Mouse (Mus musculus): ENCODE data around the gene Ltbp1. TPM values are rescaled to one million over a fixed set of nuclear protein-coding genes. Genes with fewer than 3 reads are reported as not detected.

Gene Ltbp1
- polyA plus RNA-seq, 1 experiment = 5.0 TPM

DNA sequence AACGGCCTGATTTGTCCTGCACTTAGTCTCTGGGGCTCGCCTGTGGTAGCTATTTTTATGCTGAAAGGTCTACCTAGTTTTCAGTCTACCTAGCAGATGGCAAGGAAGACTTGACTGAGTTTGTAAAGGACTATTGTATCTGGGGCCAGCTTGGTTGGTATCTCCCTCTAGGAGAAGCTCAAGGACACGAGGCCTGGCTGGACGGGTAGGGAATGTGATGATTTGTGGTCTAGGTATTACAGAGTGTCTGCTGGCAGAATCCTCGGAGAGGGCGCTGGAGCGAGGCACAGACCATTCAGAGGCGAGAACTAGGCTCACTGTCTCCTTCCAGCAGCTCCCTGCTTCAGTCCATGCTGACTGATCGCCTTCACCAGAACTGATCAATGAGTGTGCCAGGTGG, 146.4 kb downstream of the Ltbp1 start:
- Histone ChIP-seq H3K27ac (replicated peaks; ENCODE audit: low read depth, low read length) (no peak overlapping the region), H3K4me1 (ENCODE audit: control insufficient read depth, insufficient read depth, insufficient read length, low read length) (no peaks in the 10 kb centered on the region), H3K4me3 (ENCODE audit: insufficient read depth, low read depth, low read length) (no peak overlapping the region)

DNA sequence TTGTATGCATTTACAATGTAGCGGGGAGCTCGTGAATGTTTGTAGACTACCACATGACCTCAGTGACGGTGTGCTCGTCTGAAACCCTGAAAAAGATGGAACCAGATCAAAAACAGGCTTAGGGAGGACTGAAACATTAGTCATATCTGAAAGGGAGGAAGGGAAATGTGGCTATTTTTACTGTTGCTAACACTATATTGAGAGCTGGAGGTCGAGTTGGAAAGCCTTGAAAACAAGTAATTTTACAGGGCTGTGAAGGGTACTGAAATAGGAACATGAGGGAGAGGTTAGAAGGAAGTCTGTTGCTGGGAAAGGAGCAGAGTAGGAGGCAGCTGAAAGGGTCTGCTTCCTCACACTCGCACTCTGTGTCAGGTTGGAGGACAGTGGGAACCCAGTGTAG, 147.7 kb downstream of the Ltbp1 start:
- Histone ChIP-seq H3K4me3 (ENCODE audit: insufficient read depth, low read depth, low read length) (no peak overlapping the region), H3K4me1 (ENCODE audit: control insufficient read depth, insufficient read depth, insufficient read length, low read length) (no peaks in the 10 kb centered on the region), H3K27ac (replicated peaks; ENCODE audit: low read depth, low read length) (no peak overlapping the region)

DNA sequence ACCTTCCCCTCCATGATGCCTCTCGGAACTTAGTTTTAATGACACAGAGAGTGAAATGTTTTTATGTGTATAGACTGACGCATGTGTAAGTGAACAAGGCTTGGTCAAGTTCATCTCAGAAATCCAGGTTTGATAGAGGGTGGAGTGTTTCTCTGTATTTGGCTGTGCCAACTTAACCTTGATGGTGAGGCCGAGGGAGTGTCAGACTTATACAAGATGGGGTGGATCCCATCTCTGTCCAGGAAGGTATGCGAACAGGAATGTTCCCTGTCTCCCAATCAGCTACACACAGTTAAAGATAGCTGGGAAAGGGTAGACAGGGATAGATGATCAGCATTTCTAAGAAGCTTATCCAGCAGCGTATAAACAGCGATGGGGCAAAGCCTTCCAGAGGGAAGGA, 153.0 kb downstream of the Ltbp1 start:
- Histone ChIP-seq H3K27ac (replicated peaks; ENCODE audit: low read depth, low read length) (no peak overlapping the region), H3K4me1 (ENCODE audit: control insufficient read depth, insufficient read depth, insufficient read length, low read length) (no peaks in the 10 kb centered on the region), H3K4me3 (ENCODE audit: insufficient read depth, low read depth, low read length) (no peak overlapping the region)

DNA sequence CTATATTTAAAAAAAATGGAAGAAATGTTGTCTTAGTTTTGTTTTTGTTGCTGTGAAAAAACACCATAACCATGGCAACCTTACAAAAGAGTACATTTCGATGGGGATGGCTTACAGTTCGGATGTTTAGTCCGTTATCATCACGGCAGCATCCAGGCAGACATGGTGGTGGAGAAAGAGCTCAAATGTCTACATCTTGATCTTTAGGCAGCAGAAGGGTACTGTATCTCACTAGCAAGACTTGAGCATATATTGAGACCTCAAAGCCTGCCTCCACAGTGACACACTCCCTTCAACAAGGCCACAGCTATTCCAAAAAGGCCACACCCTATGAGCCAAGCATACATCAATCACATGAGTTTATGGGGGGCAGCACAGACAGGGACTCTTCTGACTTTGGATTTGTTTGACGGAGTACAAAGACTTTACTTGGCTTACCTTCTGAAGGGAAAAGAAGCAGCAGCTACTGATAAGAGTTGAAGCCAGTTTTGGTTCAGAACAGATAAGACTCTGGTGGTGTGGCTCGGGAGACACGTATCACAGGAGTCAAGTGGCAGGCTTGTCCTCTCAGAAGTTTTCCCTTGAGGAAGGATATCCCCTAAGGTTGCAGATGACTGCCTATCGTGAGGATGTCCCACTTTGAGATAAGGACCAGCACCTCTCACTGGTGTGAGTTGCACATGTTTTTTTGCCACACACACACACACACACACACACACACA, 153.9 kb downstream of the Ltbp1 start:
- Histone ChIP-seq H3K27ac (replicated peaks; ENCODE audit: low read depth, low read length) (no peak overlapping the region), H3K4me1 (ENCODE audit: control insufficient read depth, insufficient read depth, insufficient read length, low read length) (no peaks in the 10 kb centered on the region)

DNA sequence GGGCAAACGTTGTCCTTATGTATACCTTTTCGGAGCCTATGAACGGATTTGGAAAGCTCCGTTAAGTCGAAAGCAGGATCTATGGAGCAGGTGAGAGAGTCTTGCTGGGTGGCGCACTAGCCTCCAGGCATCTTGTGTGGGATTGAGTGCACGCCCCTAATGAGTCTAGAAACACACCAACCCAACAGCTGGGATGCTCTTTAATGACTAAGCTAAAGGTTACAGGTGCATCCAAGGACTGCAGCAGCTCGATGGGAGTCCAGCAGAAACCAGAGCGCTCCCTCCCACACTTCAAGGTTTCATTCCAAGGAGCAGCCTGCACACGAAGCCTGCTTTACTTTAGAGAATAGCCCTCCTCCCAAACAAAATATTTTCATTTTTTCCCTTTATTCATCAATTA, 155.7 kb downstream of the Ltbp1 start:
- Histone ChIP-seq H3K27ac (replicated peaks; ENCODE audit: low read depth, low read length) (no peak overlapping the region), H3K4me1 (ENCODE audit: control insufficient read depth, insufficient read depth, insufficient read length, low read length) (no peaks in the 10 kb centered on the region), H3K4me3 (ENCODE audit: insufficient read depth, low read depth, low read length) (no peak overlapping the region)

More for the DNA sequence above, 153.9 kb downstream of the Ltbp1 start:
- H3K4me3 ChIP-seq (ENCODE audit: insufficient read depth, low read depth, low read length) = no peak overlapping the region

DNA sequence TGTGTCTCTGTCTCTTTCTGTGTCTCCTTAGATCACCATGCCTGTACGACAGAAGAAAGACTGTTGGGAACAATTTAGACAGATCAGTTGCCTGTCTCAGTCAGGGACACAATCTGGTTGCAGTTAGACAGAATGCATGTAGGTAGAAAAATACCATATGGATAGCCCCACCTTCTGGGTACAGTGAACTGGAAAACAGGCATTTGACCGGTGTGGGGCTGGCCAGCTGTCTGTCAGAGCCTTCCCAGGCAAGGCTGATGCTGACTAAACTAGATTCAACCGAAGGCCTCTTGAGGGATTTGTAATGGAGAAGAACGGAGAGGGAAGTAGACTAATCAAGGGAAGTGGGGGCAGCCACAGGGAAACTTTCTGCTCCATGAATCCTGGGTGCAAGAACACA, 156.6 kb downstream of the Ltbp1 start:
- no peak overlapping the region for H3K27ac ChIP-seq (replicated peaks; ENCODE audit: low read depth, low read length)
- H3K4me1 ChIP-seq (ENCODE audit: control insufficient read depth, insufficient read depth, insufficient read length, low read length) = no peaks in the 10 kb centered on the region
- H3K4me3 ChIP-seq (ENCODE audit: insufficient read depth, low read depth, low read length) = no peak overlapping the region

DNA sequence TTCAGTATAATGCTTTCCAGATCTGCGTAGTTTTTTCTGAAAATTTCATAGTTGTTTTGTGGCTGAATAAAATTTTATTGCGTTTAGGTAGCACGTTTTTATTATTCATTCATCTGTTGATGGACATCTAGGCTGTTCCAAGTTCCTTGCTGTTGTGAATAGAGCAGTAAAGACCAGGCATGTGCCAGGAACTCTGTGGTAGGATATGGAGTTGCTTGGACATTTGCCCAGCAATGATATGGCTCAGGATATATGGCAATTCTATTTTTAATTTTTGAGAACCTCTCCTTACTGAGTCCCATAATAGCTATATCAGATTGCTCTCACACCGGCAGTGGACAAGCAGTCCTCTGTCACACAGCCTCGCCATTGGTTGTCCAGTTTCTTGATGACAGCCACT, 159.2 kb downstream of the Ltbp1 start:
- Histone ChIP-seq H3K4me3 (ENCODE audit: insufficient read depth, low read depth, low read length) (no peak overlapping the region), H3K27ac (replicated peaks; ENCODE audit: low read depth, low read length) (no peak overlapping the region)

DNA sequence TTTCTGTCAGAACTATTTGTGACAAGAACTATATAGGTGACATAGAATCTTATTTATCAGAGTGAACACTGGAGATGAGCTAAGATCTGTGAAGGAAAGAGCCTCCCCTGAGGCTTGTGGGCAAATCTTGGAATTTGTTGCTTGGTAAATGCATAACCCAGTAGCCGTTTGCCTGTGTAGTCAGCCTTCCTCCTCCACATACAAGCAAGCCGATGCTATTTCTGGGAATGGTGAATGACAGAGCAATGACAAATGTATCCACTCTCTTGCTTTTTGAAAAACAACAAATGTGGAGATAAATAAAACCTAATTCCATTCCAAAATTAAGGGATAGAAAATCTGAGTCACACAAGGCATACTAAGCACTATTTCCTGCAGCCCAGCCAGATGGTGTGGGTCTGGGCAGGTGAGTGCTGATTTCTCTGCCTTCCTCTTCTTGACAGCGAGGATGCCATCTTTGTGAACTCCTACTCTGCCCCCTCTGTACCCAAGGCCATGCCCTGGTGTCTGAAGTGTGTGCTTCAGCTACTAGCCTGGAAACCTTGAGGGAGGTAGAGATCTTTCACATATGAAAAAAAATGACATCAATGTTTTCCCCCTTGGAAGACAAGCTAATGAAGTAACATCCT, 163.3 kb downstream of the Ltbp1 start:
- Histone ChIP-seq H3K4me1 (ENCODE audit: control insufficient read depth, insufficient read depth, insufficient read length, low read length) (no peaks in the 10 kb centered on the region), H3K27ac (replicated peaks; ENCODE audit: low read depth, low read length) (no peak overlapping the region), H3K4me3 (ENCODE audit: insufficient read depth, low read depth, low read length) (no peak overlapping the region)

More for the DNA sequence above, 159.2 kb downstream of the Ltbp1 start:
- no peaks in the 10 kb centered on the region for H3K4me1 ChIP-seq (ENCODE audit: control insufficient read depth, insufficient read depth, insufficient read length, low read length)

DNA sequence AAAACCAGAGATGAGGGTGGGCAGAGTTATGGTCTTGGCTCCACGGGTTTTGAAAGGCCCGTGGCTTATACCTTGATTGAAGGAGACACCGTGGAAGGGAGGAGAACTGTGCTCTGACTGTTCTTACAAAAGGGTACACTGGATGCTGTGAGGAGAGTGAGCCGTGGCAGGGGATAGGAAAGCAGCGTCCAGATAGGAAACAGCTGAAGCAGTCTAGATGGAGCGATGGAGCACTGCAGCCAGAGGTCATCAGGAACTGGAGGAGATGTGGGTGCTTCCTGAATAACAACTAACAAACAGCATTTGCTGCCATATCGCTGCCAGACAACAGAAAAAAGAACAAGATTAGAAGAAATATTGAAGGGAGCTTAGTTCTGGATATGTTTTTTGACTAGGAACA, 166.3 kb downstream of the Ltbp1 start:
- H3K4me1 ChIP-seq (ENCODE audit: control insufficient read depth, insufficient read depth, insufficient read length, low read length) = no peaks in the 10 kb centered on the region
- no peak overlapping the region for H3K27ac ChIP-seq (replicated peaks; ENCODE audit: low read depth, low read length)
- H3K4me3 ChIP-seq (ENCODE audit: insufficient read depth, low read depth, low read length) = no peak overlapping the region

DNA sequence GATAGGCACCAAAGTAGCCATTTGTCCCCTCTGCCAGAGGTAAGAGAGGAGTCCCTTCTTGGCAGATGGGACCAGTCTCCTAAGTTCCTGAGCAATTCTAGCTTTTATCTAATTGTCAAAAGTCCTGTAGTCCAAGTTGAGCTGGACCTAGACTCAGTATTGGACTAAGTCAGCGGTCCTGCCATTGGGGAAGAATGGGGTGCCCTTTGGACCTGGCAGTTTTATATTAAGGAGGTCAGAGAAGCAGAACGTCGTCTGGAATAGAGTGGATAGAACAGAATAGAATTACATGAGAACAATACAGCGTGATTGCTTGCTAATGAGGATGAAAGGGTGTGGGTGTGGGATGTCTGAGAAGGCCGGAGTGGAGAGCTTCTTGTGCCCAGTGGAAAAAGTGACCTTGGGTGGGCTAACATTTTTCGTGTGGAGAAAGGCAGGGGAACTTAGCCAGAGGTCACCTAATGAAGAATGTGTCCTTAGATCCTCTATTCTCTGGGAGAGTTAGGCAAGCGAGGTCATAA, 167.4 kb downstream of the Ltbp1 start:
- Histone ChIP-seq H3K4me3 (ENCODE audit: insufficient read depth, low read depth, low read length) (no peak overlapping the region), H3K4me1 (ENCODE audit: control insufficient read depth, insufficient read depth, insufficient read length, low read length) (no peaks in the 10 kb centered on the region), H3K27ac (replicated peaks; ENCODE audit: low read depth, low read length) (no peak overlapping the region)

DNA sequence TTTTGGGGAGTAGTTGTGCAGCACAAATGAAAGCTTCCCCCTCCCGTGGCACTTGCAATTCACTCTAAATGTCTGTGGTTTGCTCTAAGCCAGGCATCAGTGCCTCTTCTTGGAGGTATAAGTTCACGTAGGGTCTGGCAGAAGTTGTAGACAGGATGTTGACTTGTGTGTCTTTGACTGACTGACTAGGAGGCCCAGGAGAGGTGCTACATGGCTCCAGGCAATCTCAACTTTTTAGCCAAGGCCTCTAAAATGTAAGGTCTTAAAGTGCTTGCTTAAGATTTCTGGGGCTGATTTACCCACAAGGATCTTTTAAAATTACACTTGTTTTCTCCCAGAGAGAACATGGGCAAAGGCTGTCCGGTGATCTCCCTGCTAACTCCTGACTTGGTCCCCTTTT, 169.1 kb downstream of the Ltbp1 start:
- no peak overlapping the region for H3K4me3 ChIP-seq (ENCODE audit: insufficient read depth, low read depth, low read length)
- no peak overlapping the region for H3K27ac ChIP-seq (replicated peaks; ENCODE audit: low read depth, low read length)
- no peaks in the 10 kb centered on the region for H3K4me1 ChIP-seq (ENCODE audit: control insufficient read depth, insufficient read depth, insufficient read length, low read length)

DNA sequence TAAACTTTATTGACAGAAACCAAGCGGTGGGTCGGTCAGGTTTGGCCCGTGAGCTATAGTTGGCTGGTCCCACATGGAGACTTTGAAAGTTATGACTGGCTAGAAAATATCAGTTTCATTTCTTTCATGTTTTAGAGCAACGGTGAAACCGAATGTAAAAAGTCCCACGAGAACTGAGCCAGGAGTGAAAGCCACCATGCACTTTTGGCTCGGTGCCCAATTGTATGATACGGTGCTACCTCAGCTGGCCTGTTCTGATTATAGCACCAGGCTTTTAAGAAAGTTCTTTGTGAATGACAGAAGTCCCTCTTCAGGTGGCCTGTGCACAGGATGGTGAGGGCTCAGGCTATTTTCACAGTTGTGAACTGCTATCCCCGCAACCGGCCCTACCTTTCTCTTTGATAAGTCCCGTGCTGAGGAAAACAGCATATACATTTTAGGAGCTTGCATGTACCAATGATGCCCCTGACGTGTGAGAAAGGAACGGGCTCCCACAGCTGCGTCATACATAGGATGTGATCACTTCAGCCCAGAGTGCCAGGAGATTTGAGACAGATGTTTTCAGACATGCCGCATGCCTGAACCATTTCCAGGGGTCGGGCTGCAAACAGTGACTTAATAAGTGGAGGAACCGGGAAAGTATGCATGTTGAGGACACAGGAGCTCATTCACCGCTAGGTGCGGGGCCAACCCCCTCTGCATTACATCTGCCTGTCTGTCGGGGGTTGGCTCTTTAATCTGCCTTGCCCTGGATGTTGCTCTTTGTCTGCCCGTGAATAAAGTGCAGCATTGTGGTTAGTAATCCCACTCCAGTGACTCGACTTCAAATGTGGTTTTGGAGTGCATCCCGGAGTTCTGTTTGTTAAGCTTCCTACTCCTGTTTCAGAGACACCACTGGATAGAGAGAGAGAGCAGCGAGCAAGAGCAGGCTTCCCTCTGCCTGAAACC, 172.8 kb downstream of the Ltbp1 start:
- peak overlapping the region; percentile 17; the same call in 1 of the 2 replicates for H3K4me3 ChIP-seq (ENCODE audit: insufficient read depth, low read depth, low read length)
- no peak overlapping the region for H3K27ac ChIP-seq (replicated peaks; ENCODE audit: low read depth, low read length)
- no peaks in the 10 kb centered on the region for H3K4me1 ChIP-seq (ENCODE audit: control insufficient read depth, insufficient read depth, insufficient read length, low read length)

DNA sequence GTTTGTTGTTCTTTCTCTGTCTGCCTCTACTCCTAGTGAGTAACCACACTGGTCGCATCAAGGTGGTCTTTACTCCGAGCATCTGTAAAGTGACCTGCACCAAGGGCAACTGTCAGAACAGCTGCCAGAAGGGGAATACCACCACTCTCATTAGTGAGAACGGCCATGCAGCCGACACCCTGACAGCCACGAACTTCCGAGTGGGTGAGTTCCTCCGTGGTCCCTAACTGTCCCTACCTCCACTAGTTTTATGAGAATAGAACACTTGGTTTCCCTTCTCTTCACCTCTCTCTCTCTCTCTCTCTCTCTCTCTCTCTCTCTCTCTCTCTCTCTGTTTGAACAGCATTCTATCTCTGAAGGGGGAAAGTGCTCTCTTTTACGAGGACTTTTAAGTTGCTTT, 173.6 kb downstream of the Ltbp1 start:
- Histone ChIP-seq H3K27ac (replicated peaks; ENCODE audit: low read depth, low read length) (no peak overlapping the region), H3K4me3 (ENCODE audit: insufficient read depth, low read depth, low read length) (no peak overlapping the region), H3K4me1 (ENCODE audit: control insufficient read depth, insufficient read depth, insufficient read length, low read length) (no peaks in the 10 kb centered on the region)

DNA sequence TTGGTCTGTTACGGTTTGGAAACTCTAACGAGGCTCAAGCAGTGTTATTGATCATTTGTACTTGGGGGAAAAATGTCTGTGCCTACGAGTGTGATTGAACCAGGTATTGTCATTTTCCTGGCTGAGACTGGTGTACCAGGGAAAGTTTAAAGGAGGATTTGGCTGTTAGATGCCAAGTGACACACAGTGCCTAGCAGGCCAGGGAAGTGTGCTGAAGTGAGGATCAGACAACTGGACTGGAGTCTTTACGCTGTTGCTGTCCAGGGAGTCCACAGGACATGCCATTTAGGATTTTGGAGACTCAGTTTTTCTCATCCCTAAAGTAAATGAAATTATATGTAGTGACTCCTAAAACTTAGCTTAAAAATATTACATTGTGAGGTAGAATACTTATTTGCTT, 174.9 kb downstream of the Ltbp1 start:
- H3K4me1 ChIP-seq (ENCODE audit: control insufficient read depth, insufficient read depth, insufficient read length, low read length) = no peaks in the 10 kb centered on the region
- no peak overlapping the region for H3K4me3 ChIP-seq (ENCODE audit: insufficient read depth, low read depth, low read length)
- no peak overlapping the region for H3K27ac ChIP-seq (replicated peaks; ENCODE audit: low read depth, low read length)

DNA sequence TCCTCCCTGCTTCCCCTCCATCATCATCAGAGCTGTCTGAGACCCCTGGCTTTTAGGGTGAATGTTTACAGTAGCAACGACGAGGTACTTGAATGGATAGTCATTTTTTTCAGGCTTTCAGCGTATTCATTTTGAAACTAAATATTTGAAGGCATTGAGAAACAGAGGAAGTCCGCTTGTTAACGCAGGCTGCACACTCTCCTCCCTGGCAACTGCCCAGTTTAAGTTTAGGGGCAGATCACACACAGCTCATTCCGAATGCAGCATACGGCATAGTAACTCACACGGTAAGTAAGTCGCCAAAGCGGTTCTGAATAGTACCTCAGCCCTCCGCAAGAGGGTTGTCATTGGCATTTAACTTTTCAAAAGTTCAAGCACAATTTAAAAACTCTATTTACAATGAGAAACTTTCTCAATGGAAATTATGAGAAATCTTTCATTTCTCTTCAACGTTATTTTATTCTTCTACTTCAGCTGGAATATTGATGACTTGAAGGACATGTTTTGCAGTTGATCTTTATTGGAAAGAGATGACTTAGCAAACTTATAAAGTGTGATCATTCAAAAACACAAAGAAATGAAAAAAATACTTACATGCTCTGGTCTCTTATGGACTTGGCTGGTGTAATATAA, 175.7 kb downstream of the Ltbp1 start:
- H3K4me3 ChIP-seq (ENCODE audit: insufficient read depth, low read depth, low read length) = no peak overlapping the region
- H3K4me1 ChIP-seq (ENCODE audit: control insufficient read depth, insufficient read depth, insufficient read length, low read length) = no peaks in the 10 kb centered on the region
- no peak overlapping the region for H3K27ac ChIP-seq (replicated peaks; ENCODE audit: low read depth, low read length)
